Mouse (Mus musculus): ENCODE data around the gene Ppp1r26. TPM values are rescaled to one million over a fixed set of nuclear protein-coding genes. Genes with fewer than 3 reads are reported as not detected.
"Not testable (repeated sequence)": the region's sequence is repeated elsewhere in the genome, so short reads cannot be mapped to it uniquely, and the experiment has no call there.

The Ppp1r26 gene
- polyA plus RNA-seq, 1 experiment from 2014 or later: 11.5 TPM

GRCm38 (mm10) chr2:28463919-28464318 lies 17.3 kb downstream of the Ppp1r26 start:
- ATAC-seq: no peak
- WGBS: 51% methylated on average over 3 of the region's 3 CpGs

GRCm38 (mm10) chr2:28464919-28465318 lies 18.3 kb downstream of the Ppp1r26 start:
- H3K4me3 ChIP-seq (replicated peaks; ENCODE audit: low read length): no peak overlapping the region
- H3K27ac ChIP-seq (ENCODE audit: low read length): no peak overlapping the region
- no peak for ATAC-seq
- H3K27me3 ChIP-seq (replicated peaks; ENCODE audit: control insufficient read depth, insufficient read depth, low read length): no peaks in the 10 kb centered on the region
- H3K36me3 ChIP-seq (ENCODE audit: control insufficient read depth, insufficient read depth): peaks cover 6% of the 10 kb centered on the region
- H3K4me2 ChIP-seq (ENCODE audit: low read length): no peak overlapping the region
- peaks cover 17% of the 10 kb centered on the region for H3K4me1 ChIP-seq (replicated peaks; ENCODE audit: control insufficient read depth, insufficient read depth, low read length)
- no peaks in the 10 kb centered on the region for H3K9me3 ChIP-seq (ENCODE audit: control insufficient read depth, low read length)
- WGBS: 80% methylated on average over 9 of the region's 9 CpGs
- no peak overlapping the region for H3K9ac ChIP-seq (replicated peaks; ENCODE audit: low read depth, low read length)

More at GRCm38 (mm10) chr2:28463919-28464318, 17.3 kb downstream of the Ppp1r26 start:
- Histone ChIP-seq H3K4me1 (replicated peaks; ENCODE audit: control insufficient read depth, insufficient read depth, low read length) (peaks cover 16% of the 10 kb centered on the region), H3K4me3 (replicated peaks; ENCODE audit: low read length) (no peak overlapping the region), H3K36me3 (ENCODE audit: control insufficient read depth, insufficient read depth) (no peaks in the 10 kb centered on the region), H3K4me2 (ENCODE audit: low read length) (no peak overlapping the region), H3K9me3 (ENCODE audit: control insufficient read depth, low read length) (no peaks in the 10 kb centered on the region), H3K9ac (replicated peaks; ENCODE audit: low read depth, low read length) (no peak overlapping the region), H3K27me3 (replicated peaks; ENCODE audit: control insufficient read depth, insufficient read depth, low read length) (no peaks in the 10 kb centered on the region), H3K27ac (ENCODE audit: low read length) (no peak overlapping the region)

- ATAC-seq: peak; percentile 51; the same call in 1 of the 2 replicates
- WGBS: 6% methylated on average over 25 of the region's 25 CpGs
These were observed 19.4 kb downstream of the Ppp1r26 start, which contains the start of gene 1700007K13Rik for GRCm38 (mm10) chr2:28465836-28466518. 1700007K13Rik (minus strand) TSS chr2:28466332.

GRCm38 (mm10) chr2:28467860-28468485 lies 21.4 kb downstream of the Ppp1r26 start, which contains the start of gene Mrps2:
Mrps2 (plus strand) TSS chr2:28468066.
- H3K4me1 ChIP-seq (replicated peaks; ENCODE audit: control insufficient read depth, insufficient read depth, low read length): peaks cover 17% of the 10 kb centered on the region
- peak within 1 kb of the TSS; percentile 83 for H3K4me3 ChIP-seq (replicated peaks; ENCODE audit: low read length)
- H3K9ac ChIP-seq (replicated peaks; ENCODE audit: low read depth, low read length): peak within 1 kb of the TSS; percentile 95
- H3K27me3 ChIP-seq (replicated peaks; ENCODE audit: control insufficient read depth, insufficient read depth, low read length): no peaks in the 10 kb centered on the region
- H3K9me3 ChIP-seq (ENCODE audit: control insufficient read depth, low read length): peaks cover 1% of the 10 kb centered on the region
- peak; percentile 96 for ATAC-seq
- peaks cover 23% of the 10 kb centered on the region for H3K36me3 ChIP-seq (ENCODE audit: control insufficient read depth, insufficient read depth)
- under 1% methylated on average over 52 of the region's 52 CpGs for WGBS
- H3K27ac ChIP-seq (ENCODE audit: low read length): peak within 1 kb of the TSS; percentile 11; the same call in 1 of the 2 replicates
- peak within 1 kb of the TSS; percentile 54 for H3K4me2 ChIP-seq (ENCODE audit: low read length)

More at GRCm38 (mm10) chr2:28465836-28466518, 19.4 kb downstream of the Ppp1r26 start, which contains the start of gene 1700007K13Rik:
- Histone ChIP-seq H3K9ac (replicated peaks; ENCODE audit: low read depth, low read length) (no peak within 1 kb of the TSS; the same call in 1 of the 2 replicates), H3K36me3 (ENCODE audit: control insufficient read depth, insufficient read depth) (peaks cover 15% of the 10 kb centered on the region), H3K9me3 (ENCODE audit: control insufficient read depth, low read length) (no peaks in the 10 kb centered on the region), H3K27ac (ENCODE audit: low read length) (no peak within 1 kb of the TSS), H3K27me3 (replicated peaks; ENCODE audit: control insufficient read depth, insufficient read depth, low read length) (no peaks in the 10 kb centered on the region), H3K4me3 (replicated peaks; ENCODE audit: low read length) (peak within 1 kb of the TSS; percentile 23), H3K4me1 (replicated peaks; ENCODE audit: control insufficient read depth, insufficient read depth, low read length) (peaks cover 17% of the 10 kb centered on the region), H3K4me2 (ENCODE audit: low read length) (peak within 1 kb of the TSS; percentile 49)

- no peak for ATAC-seq
- H3K27me3 ChIP-seq (replicated peaks; ENCODE audit: control insufficient read depth, insufficient read depth, low read length): no peaks in the 10 kb centered on the region
- peaks cover 4% of the 10 kb centered on the region for H3K9me3 ChIP-seq (ENCODE audit: control insufficient read depth, low read length)
- no peak overlapping the region for H3K27ac ChIP-seq (ENCODE audit: low read length)
- H3K9ac ChIP-seq (replicated peaks; ENCODE audit: low read depth, low read length): peak overlapping the region; percentile 95
- peaks cover 17% of the 10 kb centered on the region for H3K4me1 ChIP-seq (replicated peaks; ENCODE audit: control insufficient read depth, insufficient read depth, low read length)
- WGBS: 53% methylated on average over 18 of the region's 18 CpGs
- peaks cover 26% of the 10 kb centered on the region for H3K36me3 ChIP-seq (ENCODE audit: control insufficient read depth, insufficient read depth)
- H3K4me2 ChIP-seq (ENCODE audit: low read length): peak overlapping the region; percentile 54
- H3K4me3 ChIP-seq (replicated peaks; ENCODE audit: low read length): peak overlapping the region; percentile 83
These were observed 22.1 kb downstream of the Ppp1r26 start for GRCm38 (mm10) chr2:28468486-28469225.

- peaks cover 26% of the 10 kb centered on the region for H3K36me3 ChIP-seq (ENCODE audit: control insufficient read depth, insufficient read depth)
- peaks cover 4% of the 10 kb centered on the region for H3K9me3 ChIP-seq (ENCODE audit: control insufficient read depth, low read length)
- WGBS: 98% methylated on average over 14 of the region's 14 CpGs
- H3K4me2 ChIP-seq (ENCODE audit: low read length): no peak overlapping the region
- no peaks in the 10 kb centered on the region for H3K27me3 ChIP-seq (replicated peaks; ENCODE audit: control insufficient read depth, insufficient read depth, low read length)
- peaks cover 17% of the 10 kb centered on the region for H3K4me1 ChIP-seq (replicated peaks; ENCODE audit: control insufficient read depth, insufficient read depth, low read length)
- H3K27ac ChIP-seq (ENCODE audit: low read length): no peak overlapping the region
- no peak overlapping the region for H3K9ac ChIP-seq (replicated peaks; ENCODE audit: low read depth, low read length)
- ATAC-seq: no peak
- H3K4me3 ChIP-seq (replicated peaks; ENCODE audit: low read length): no peak overlapping the region
These were observed 22.9 kb downstream of the Ppp1r26 start for GRCm38 (mm10) chr2:28469461-28469860.

GRCm38 (mm10) chr2:28470591-28470990 lies 24.0 kb downstream of the Ppp1r26 start:
- peaks cover 4% of the 10 kb centered on the region for H3K9me3 ChIP-seq (ENCODE audit: control insufficient read depth, low read length)
- ATAC-seq: no peak
- 94% methylated on average over 2 of the region's 2 CpGs for whole genome bisulfite sequencing
- H3K4me3 ChIP-seq (replicated peaks; ENCODE audit: low read length): no peak overlapping the region
- no peak overlapping the region for H3K4me2 ChIP-seq (ENCODE audit: low read length)
- no peaks in the 10 kb centered on the region for H3K27me3 ChIP-seq (replicated peaks; ENCODE audit: control insufficient read depth, insufficient read depth, low read length)
- peaks cover 26% of the 10 kb centered on the region for H3K36me3 ChIP-seq (ENCODE audit: control insufficient read depth, insufficient read depth)
- peaks cover 17% of the 10 kb centered on the region for H3K4me1 ChIP-seq (replicated peaks; ENCODE audit: control insufficient read depth, insufficient read depth, low read length)
- H3K27ac ChIP-seq (ENCODE audit: low read length): no peak overlapping the region
- no peak overlapping the region for H3K9ac ChIP-seq (replicated peaks; ENCODE audit: low read depth, low read length)

- H3K9me3 ChIP-seq (ENCODE audit: control insufficient read depth, low read length); H3K27me3 ChIP-seq (replicated peaks; ENCODE audit: control insufficient read depth, insufficient read depth, low read length); H3K4me2 ChIP-seq (ENCODE audit: low read length); ATAC-seq; H3K9ac ChIP-seq (replicated peaks; ENCODE audit: low read depth, low read length); H3K27ac ChIP-seq (ENCODE audit: low read length); H3K4me1 ChIP-seq (replicated peaks; ENCODE audit: control insufficient read depth, insufficient read depth, low read length); H3K4me3 ChIP-seq (replicated peaks; ENCODE audit: low read length): not testable (repeated sequence)
- H3K36me3 ChIP-seq (ENCODE audit: control insufficient read depth, insufficient read depth): peaks cover 26% of the 10 kb centered on the region
- WGBS: 95% methylated on average over 8 of the region's 8 CpGs
These were observed 25.4 kb downstream of the Ppp1r26 start for GRCm38 (mm10) chr2:28472011-28472410.

- not testable (repeated sequence) for H3K27ac ChIP-seq (ENCODE audit: low read length); H3K4me2 ChIP-seq (ENCODE audit: low read length); H3K9ac ChIP-seq (replicated peaks; ENCODE audit: low read depth, low read length); H3K9me3 ChIP-seq (ENCODE audit: control insufficient read depth, low read length); H3K36me3 ChIP-seq (ENCODE audit: control insufficient read depth, insufficient read depth); H3K4me1 ChIP-seq (replicated peaks; ENCODE audit: control insufficient read depth, insufficient read depth, low read length); H3K27me3 ChIP-seq (replicated peaks; ENCODE audit: control insufficient read depth, insufficient read depth, low read length); H3K4me3 ChIP-seq (replicated peaks; ENCODE audit: low read length); ATAC-seq
- 91% methylated on average over 4 of the region's 5 CpGs for WGBS
These were observed 31.4 kb downstream of the Ppp1r26 start for GRCm38 (mm10) chr2:28477993-28478392.

All from forebrain, embryonic 16.5 days (tissue).